Mouse (Mus musculus) embryonic facial prominence, embryonic 10.5 days (tissue): ENCODE data around the gene Notch3. TPM values are rescaled to one million over a fixed set of nuclear protein-coding genes. Genes with fewer than 3 reads are reported as not detected.
"Not testable (repeated sequence)": the region's sequence is repeated elsewhere in the genome, so short reads cannot be mapped to it uniquely, and the experiment has no call there.

Experiments
- DNase-seq: peaks from one replicate; pipeline ENCODE4 v3.0.0-alpha.2; 2017; ENCODE audit warnings: low spot score
- H3K27ac ChIP-seq: fragments of 300-500 bp; sonication (generic); replicated peaks from 2 replicates; pipeline ENCODE4 v1.5.1; 2016; ENCODE audit warnings: mild to moderate bottlenecking
- H3K27me3 ChIP-seq: fragments of 300-500 bp; sonication (generic); replicated peaks from 2 replicates; pipeline ENCODE4 v1.6.1; 2016; ENCODE audit warnings: low read depth, mild to moderate bottlenecking; ENCODE audit not compliant: poor library complexity, severe bottlenecking
- H3K36me3 ChIP-seq: fragments of 300-500 bp; sonication (generic); replicated peaks from 2 replicates; pipeline ENCODE4 v1.6.1; 2016; ENCODE audit warnings: mild to moderate bottlenecking, moderate library complexity
- H3K4me1 ChIP-seq: fragments of 300-500 bp; sonication (generic); 2 replicates; pipeline ENCODE4 v1.6.1; 2016
- H3K4me3 ChIP-seq: fragments of 300-500 bp; sonication (generic); 2 replicates; pipeline ENCODE4 v1.5.1; 2016; ENCODE audit warnings: mild to moderate bottlenecking, moderate library complexity
- H3K9me3 ChIP-seq: fragments of 300-500 bp; sonication (generic); 2 replicates; pipeline ENCODE4 v1.6.1; 2016; ENCODE audit warnings: mild to moderate bottlenecking
- WGBS: fragments of 180-500 bp; shearing (Covaris S2); methylation state at CpG from one replicate; pipeline ENCODE4 v1.1.7; 2016; 5-methylcytosine and 5-hydroxymethylcytosine counted together
- polyA plus RNA-seq: library from polyadenylated mRNA; unstranded; fragments of >200 nt; fragmentation: Nextera tagmentation; extraction: Ambion mirVana; gene quantifications from 2 replicates; pipeline ENCODE4 v1.2.1, GENCODE M21; 2016

Gene Notch3
- polyA plus RNA-seq, 1 experiment from 2014 or later = 23.7 TPM

DNA sequence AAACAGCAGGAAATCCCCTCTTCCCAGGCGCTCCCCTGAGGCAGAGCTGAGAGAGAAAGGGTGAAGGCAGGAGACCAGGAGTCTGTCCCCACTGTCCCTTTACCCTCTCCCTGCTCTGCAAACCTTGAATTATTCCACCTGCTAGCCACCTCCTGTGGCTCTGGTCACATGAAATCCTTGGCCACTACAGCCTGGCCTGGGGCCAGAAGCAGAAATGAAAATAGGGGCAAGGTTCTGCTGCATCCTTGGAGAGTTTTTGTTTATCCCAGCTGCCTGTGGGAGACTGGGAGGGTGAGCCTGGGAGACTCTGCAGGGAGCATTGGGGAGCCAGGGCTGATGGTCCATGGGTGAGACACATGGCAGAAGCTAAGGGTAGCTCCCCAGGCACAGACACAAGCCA is 69.0 kb downstream of the Notch3 start:
- Histone ChIP-seq H3K4me1 (peaks cover 13% of the 10 kb centered on the region), H3K9me3 (0 out of 2 replicates have a peak, but pooled peaks cover 5% of the 10 kb centered on the region), H3K27ac (no peak overlapping the region), H3K36me3 (no peaks in the 10 kb centered on the region), H3K27me3 (peaks cover 52% of the 10 kb centered on the region), H3K4me3 (no peak overlapping the region)
- no peak for DNase-seq
- WGBS = 60% methylated on average over 1 of the region's 1 CpGs

- H3K27me3 ChIP-seq = peaks cover 4% of the 10 kb centered on the region; the same call in 1 of the 2 replicates
- H3K9me3 ChIP-seq = 0 out of 2 replicates have a peak, but pooled peaks cover 5% of the 10 kb centered on the region
- H3K4me1 ChIP-seq = peaks cover 18% of the 10 kb centered on the region
- H3K36me3 ChIP-seq = no peaks in the 10 kb centered on the region
- H3K27ac ChIP-seq = no peak overlapping the region
- H3K4me3 ChIP-seq = no peak overlapping the region
- no peak for DNase-seq
- WGBS = 84% methylated on average over 5 of the region's 5 CpGs
Measured at GRCm38 (mm10) chr17:32092895-32093294, 73.8 kb downstream of the Notch3 start.

DNA sequence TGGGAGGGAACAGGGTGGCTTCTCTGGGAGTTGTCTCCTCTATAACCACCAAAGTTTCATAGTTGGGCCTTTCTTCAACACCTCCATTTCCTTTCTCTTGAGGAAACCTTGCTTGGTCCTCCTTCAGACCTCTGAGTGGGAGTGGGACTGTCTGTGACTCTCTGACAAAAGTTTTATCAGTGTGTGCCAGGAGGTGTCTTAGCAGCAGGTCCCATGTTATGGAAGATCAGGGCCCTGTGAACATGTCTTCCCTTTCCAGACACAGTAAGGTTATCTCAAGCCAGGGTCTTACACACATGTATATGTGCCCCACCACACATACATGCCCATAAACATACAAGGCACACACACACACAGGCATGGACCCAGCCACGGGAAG is 74.4 kb downstream of the Notch3 start:
- no peak for DNase-seq
- Histone ChIP-seq H3K4me1 (peaks cover 18% of the 10 kb centered on the region), H3K36me3 (no peaks in the 10 kb centered on the region), H3K4me3 (no peak overlapping the region), H3K27me3 (no peaks in the 10 kb centered on the region), H3K27ac (no peak overlapping the region), H3K9me3 (0 out of 2 replicates have a peak, but pooled peaks cover 5% of the 10 kb centered on the region)
- 88% methylated on average over 1 of the region's 1 CpGs for WGBS

DNA sequence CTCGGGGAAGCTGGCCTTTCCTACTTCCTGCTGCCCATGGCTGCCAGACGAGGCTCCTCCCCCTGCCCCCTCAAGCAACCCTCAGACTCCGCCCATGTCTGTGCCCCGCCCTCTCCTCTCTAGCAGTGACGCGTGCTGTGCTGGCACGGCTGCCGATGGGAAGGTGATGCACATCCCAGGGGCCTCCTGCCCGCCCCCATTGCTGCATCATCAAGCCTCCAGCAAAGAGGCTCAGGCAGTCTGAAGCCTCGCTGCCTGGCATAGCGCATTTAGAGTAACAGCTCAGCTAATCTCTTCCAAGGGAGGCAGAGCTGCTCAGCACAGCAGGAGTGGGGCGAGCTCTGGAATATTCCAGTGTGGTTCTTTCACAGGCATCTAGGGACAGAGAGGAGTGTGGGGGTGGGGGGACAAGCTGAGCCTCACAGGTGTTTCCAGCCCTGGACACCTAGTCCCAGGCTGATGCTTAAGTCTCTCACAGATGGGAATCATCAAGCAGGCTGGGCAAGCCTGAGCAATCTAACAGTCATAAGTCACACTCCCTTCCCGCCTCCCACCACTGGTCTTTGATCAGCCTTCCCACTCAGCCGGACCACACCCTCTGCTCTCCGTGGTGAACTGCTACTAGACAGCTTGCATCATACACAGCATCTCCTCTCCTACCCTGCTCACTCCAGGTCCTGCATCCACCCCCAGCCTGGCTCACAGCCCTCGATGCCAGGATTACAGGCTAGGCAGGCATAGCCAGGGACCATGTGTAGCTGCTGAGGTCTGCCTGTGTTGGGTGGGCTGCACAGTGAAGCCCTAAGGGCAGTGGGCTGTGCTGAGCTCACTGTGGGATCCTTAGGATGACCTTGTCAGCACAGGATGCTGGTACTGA is 75.0 kb downstream of the Notch3 start:
- Histone ChIP-seq H3K4me1 (peaks cover 18% of the 10 kb centered on the region), H3K4me3 (peak overlapping the region; percentile 51), H3K27ac (peak overlapping the region; percentile 86)
- 14% methylated on average over 16 of the region's 16 CpGs for WGBS
- H3K36me3 ChIP-seq, H3K27me3 ChIP-seq, H3K9me3 ChIP-seq: not testable (repeated sequence)
- peak; percentile 89 for DNase-seq

GRCm38 (mm10) chr17:32091032-32091363 is 75.7 kb downstream of the Notch3 start:
- H3K36me3 ChIP-seq = no peaks in the 10 kb centered on the region
- peaks cover 18% of the 10 kb centered on the region for H3K4me1 ChIP-seq
- H3K4me3 ChIP-seq = peak overlapping the region; percentile 51
- no peaks in the 10 kb centered on the region for H3K27me3 ChIP-seq
- H3K27ac ChIP-seq = peak overlapping the region; percentile 86
- DNase-seq = no peak
- 0 out of 2 replicates have a peak, but pooled peaks cover 5% of the 10 kb centered on the region for H3K9me3 ChIP-seq
- 49% methylated on average over 1 of the region's 1 CpGs for WGBS

GRCm38 (mm10) chr17:32087069-32087468 is 79.6 kb downstream of the Notch3 start:
- no peaks in the 10 kb centered on the region for H3K36me3 ChIP-seq
- H3K27me3 ChIP-seq = no peaks in the 10 kb centered on the region
- DNase-seq = no peak
- no peaks in the 10 kb centered on the region for H3K9me3 ChIP-seq
- no peak overlapping the region for H3K4me3 ChIP-seq
- WGBS = 96% methylated on average over 2 of the region's 2 CpGs
- H3K4me1 ChIP-seq = peaks cover 16% of the 10 kb centered on the region
- no peak overlapping the region for H3K27ac ChIP-seq

DNA sequence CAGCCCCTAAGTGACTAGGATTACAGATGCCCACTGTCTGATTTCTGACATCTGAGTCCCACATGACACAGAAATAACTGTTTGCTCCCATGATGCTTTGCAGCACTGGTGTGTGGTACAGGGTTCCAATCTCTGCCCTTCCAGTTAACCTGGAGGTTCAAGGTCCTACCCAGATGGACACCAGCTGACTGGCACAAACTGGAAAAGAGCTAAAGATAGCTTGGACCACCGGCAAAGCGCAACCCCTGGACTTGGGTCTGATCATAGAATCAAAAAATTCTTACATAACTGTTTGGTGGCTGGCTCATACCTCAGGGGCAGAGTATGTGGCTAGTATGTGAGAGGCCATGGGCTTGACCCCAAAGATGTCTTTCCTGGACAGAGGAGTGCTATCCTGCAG is 83.3 kb downstream of the Notch3 start:
- no peaks in the 10 kb centered on the region for H3K27me3 ChIP-seq
- no peaks in the 10 kb centered on the region for H3K36me3 ChIP-seq
- H3K9me3 ChIP-seq = no peaks in the 10 kb centered on the region
- no peaks in the 10 kb centered on the region for H3K4me1 ChIP-seq
- no peak for DNase-seq
- WGBS = 96% methylated on average over 2 of the region's 2 CpGs
- H3K4me3 ChIP-seq = no peak overlapping the region
- H3K27ac ChIP-seq = no peak overlapping the region

DNA sequence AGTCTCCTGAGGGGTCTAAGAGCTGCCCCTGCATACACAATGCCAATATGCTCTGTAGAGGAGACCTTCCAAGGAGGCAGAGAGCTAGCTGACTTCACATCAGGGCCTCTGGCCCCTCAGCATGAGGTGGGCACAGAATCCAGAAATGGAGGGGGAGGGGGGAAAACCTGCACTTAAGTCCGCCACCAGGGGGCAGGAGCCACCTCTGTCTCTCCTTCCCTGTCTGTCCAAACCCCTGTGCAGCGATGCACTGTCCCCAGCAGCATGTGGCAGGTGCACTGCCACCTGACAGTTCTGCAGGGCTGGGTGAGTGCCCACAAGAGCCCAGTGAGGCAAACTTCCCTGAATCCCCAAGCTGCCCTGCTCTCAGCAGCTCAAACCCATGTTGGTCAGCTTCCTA is 91.5 kb downstream of the Notch3 start:
- DNase-seq = peak; percentile 72
- no peaks in the 10 kb centered on the region for H3K36me3 ChIP-seq
- 3% methylated on average over 2 of the region's 2 CpGs for WGBS
- no peak overlapping the region for H3K4me3 ChIP-seq
- H3K27ac ChIP-seq = no peak overlapping the region
- 0 out of 2 replicates have a peak, but pooled peaks cover 6% of the 10 kb centered on the region for H3K27me3 ChIP-seq
- peaks cover 6% of the 10 kb centered on the region; the same call in 1 of the 2 replicates for H3K4me1 ChIP-seq
- no peaks in the 10 kb centered on the region for H3K9me3 ChIP-seq

GRCm38 (mm10) chr17:32074658-32075057 is 92.0 kb downstream of the Notch3 start:
- Histone ChIP-seq H3K4me1 (peaks cover 6% of the 10 kb centered on the region; the same call in 1 of the 2 replicates), H3K27ac (no peak overlapping the region), H3K36me3 (no peaks in the 10 kb centered on the region), H3K27me3 (0 out of 2 replicates have a peak, but pooled peaks cover 6% of the 10 kb centered on the region), H3K4me3 (no peak overlapping the region), H3K9me3 (peaks cover 4% of the 10 kb centered on the region; the same call in 1 of the 2 replicates)
- DNase-seq = no peak
- 63% methylated on average over 4 of the region's 4 CpGs for WGBS

- peak; percentile 88 for DNase-seq
- Histone ChIP-seq H3K9me3 (peaks cover 5% of the 10 kb centered on the region; the same call in 1 of the 2 replicates), H3K27ac (no peak overlapping the region), H3K36me3 (no peaks in the 10 kb centered on the region), H3K27me3 (0 out of 2 replicates have a peak, but pooled peaks cover 6% of the 10 kb centered on the region), H3K4me3 (no peak overlapping the region), H3K4me1 (peaks cover 6% of the 10 kb centered on the region; the same call in 1 of the 2 replicates)
- WGBS = 2% methylated on average over 2 of the region's 2 CpGs
Measured at GRCm38 (mm10) chr17:32073359-32073758, 93.3 kb downstream of the Notch3 start.

Other genes starting within 250 kb of the Notch3 start
- 109 and 122 TPM in 2 replicates for gene Rrp1b, start 130.8 kb downstream of the Notch3 start, polyA plus RNA-seq
- gene Hsf2bp, start 130.5 kb downstream of the Notch3 start, polyA plus RNA-seq = 0.44 and 0.54 TPM in 2 replicates
- 0.12 TPM in 1 of 2 replicates, not detected in the other for gene Ephx3, start 22.7 kb upstream of the Notch3 start, polyA plus RNA-seq
- 116 and 122 TPM in 2 replicates for gene Brd4, start 117.9 kb upstream of the Notch3 start, polyA plus RNA-seq
- 152 and 159 TPM in 2 replicates for gene Akap8, start 154.4 kb upstream of the Notch3 start, polyA plus RNA-seq
- gene Akap8l, start 183.8 kb upstream of the Notch3 start, polyA plus RNA-seq = 93.0 and 94.5 TPM in 2 replicates
- gene Wiz, start 222.6 kb upstream of the Notch3 start, polyA plus RNA-seq = 35.1 and 35.2 TPM in 2 replicates
- 0.64 and 0.85 TPM in 2 replicates for gene Rasal3, start 236.7 kb upstream of the Notch3 start, polyA plus RNA-seq